Mouse (Mus musculus) CD4-positive, CD25-positive, alpha-beta regulatory T cell, adult 4 months (primary cell): Measurements from ENCODE around the gene Vill. TPM values are rescaled to one million over a fixed set of nuclear protein-coding genes. Genes with fewer than 3 reads are reported as not detected.

Experiments
- ATAC-seq: one replicate; pipeline ENCODE4 v1.8.0; 2017
- polyA plus RNA-seq, 2 experiments: library from polyadenylated mRNA; unstranded; fragments of 100-300 nt; shearing (Covaris generic); gene quantifications; one replicate each; pipeline ENCODE4 v1.2.1; 2017

The Vill gene
- polyA plus RNA-seq: 10 to 100 TPM; 19.6 to 28.1 TPM

- no peak for ATAC-seq
Observed at GRCm38 (mm10) chr9:119052154-119052944, at the start of gene Vill. Gene Vill (plus strand): TSS chr9:119052778.

GRCm38 (mm10) chr9:119003990-119004702 is 48.4 kb upstream of the Vill start:
- no peak for ATAC-seq

GRCm38 (mm10) chr9:119004703-119005076 is 47.9 kb upstream of the Vill start:
- no peak for ATAC-seq

GRCm38 (mm10) chr9:119005303-119006029 is 47.1 kb upstream of the Vill start:
- ATAC-seq: no peak

GRCm38 (mm10) chr9:119007266-119007665 is 45.3 kb upstream of the Vill start:
- no peak for ATAC-seq

- no peak for ATAC-seq
Observed at GRCm38 (mm10) chr9:119008871-119009270, 43.7 kb upstream of the Vill start.

GRCm38 (mm10) chr9:119010156-119010710 is 42.3 kb upstream of the Vill start:
- ATAC-seq: no peak

GRCm38 (mm10) chr9:119016785-119017507 is 35.6 kb upstream of the Vill start:
- ATAC-seq: no peak

GRCm38 (mm10) chr9:119021731-119022130 is 30.8 kb upstream of the Vill start:
- no peak for ATAC-seq

- ATAC-seq: no peak
Observed at GRCm38 (mm10) chr9:119025263-119025662, 27.3 kb upstream of the Vill start.

GRCm38 (mm10) chr9:119025832-119026331 is 26.7 kb upstream of the Vill start:
- no peak for ATAC-seq

GRCm38 (mm10) chr9:119027337-119027736 is 25.2 kb upstream of the Vill start:
- no peak for ATAC-seq

- ATAC-seq: no peak
Observed at GRCm38 (mm10) chr9:119028226-119029195, 24.1 kb upstream of the Vill start.

GRCm38 (mm10) chr9:119029568-119029967 is 23.0 kb upstream of the Vill start:
- ATAC-seq: no peak

GRCm38 (mm10) chr9:119031038-119031437 is 21.5 kb upstream of the Vill start:
- ATAC-seq: no peak

- ATAC-seq: no peak
Observed at GRCm38 (mm10) chr9:119031772-119032171, 20.8 kb upstream of the Vill start.

GRCm38 (mm10) chr9:119032538-119032937 is 20.0 kb upstream of the Vill start:
- ATAC-seq: no peak

GRCm38 (mm10) chr9:119033111-119033921 is 19.3 kb upstream of the Vill start:
- ATAC-seq: no peak

GRCm38 (mm10) chr9:119034069-119034468 is 18.5 kb upstream of the Vill start:
- no peak for ATAC-seq
